In the genomic region with DNA sequence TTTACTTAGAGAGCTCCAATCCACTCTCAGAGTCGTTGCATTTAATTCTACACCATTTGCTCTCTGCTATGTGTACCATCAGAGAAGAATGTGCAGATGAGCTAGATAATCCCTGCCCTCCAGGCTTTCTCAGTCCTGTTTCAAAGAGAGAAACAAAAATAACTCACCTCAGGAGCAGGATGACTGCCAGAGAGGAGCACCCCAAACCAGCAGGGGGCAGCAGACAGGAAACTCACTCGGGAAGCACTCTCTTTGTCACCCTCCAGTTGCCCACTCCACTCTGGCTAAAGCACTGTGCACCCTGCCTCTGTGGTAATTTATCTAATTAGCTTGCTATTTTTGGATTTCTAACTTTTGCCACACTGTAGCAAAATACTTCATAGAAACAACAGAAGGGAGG, we compare ENCODE assay signal across 9 mouse cellular contexts.
DNase-seq lines count a peak whose midpoint lies in the region; TF ChIP-seq lines count a peak whose summit lies in the region.
"Had no signal": no experiment of that assay in that cellular context is flagged by ENCODE, and none has a peak within 500 bp of the region (broad histone marks: within the 10 kb centered on the region; RNA-seq: fewer than 3 reads in every experiment).

No protein-coding gene starts in this region.

- no peaks in the 10 kb centered on the region for H3K36me3 ChIP-seq in small intestine, adult 2 months (ENCODE audit: control insufficient read depth, insufficient read depth, low read length)
- H3K36me3 ChIP-seq: liver, embryonic 13.5 days had no signal

- H3K4me1 ChIP-seq in small intestine, adult 2 months (ENCODE audit: control insufficient read depth, insufficient read depth, insufficient read length, low read length), result peaks cover 7% of the 10 kb centered on the region; the same call in 1 of the 2 replicates
- H3K4me1 ChIP-seq: liver, embryonic 13.5 days had no signal

- peak; percentile 8 to 26 for DNase-seq in heart, postnatal 14 days
- no peak for DNase-seq in heart, postnatal 36 days
- peak; percentile 29 for DNase-seq in thymus, postnatal 4 days
- no peak for DNase-seq in thymus, postnatal 10 days (ENCODE audit: low spot score in 2 of 2)
- DNase-seq in kidney, postnatal 10 days, result peak; percentile 41
- no peak for DNase-seq in thymus, postnatal 14 days
- DNase-seq in left cerebral cortex, postnatal 36 days (ENCODE audit: low spot score in 2 of 2), result no peak
- DNase-seq: liver, embryonic 13.5 days had no signal

- no peak overlapping the region for H3K4me3 ChIP-seq in small intestine, adult 2 months (ENCODE audit: low read depth, low read length)
- H3K4me3 ChIP-seq: liver, embryonic 13.5 days had no signal

- 42% methylated on average over 2 of the region's 2 CpGs for WGBS in small intestine, adult 2 months

- H3K27ac ChIP-seq in small intestine, adult 2 months (ENCODE audit: insufficient read depth, low read depth, low read length), result no peak overlapping the region
- H3K27ac ChIP-seq: liver, embryonic 13.5 days had no signal

- H3K27me3 ChIP-seq in small intestine, adult 2 months (ENCODE audit: control insufficient read depth, insufficient read depth, low read length), result no peaks in the 10 kb centered on the region
- H3K27me3 ChIP-seq: liver, embryonic 13.5 days had no signal

- no peak for TF ChIP-seq POLR2A in small intestine, adult 2 months (IDR thresholded peaks at IDR 0.05; ENCODE audit: low read depth, low read length)

- intact Hi-C loops in heart, postnatal 14 days (cut with DNase I), result loop anchor here (10.0 kb wide), 1 partner anchor 686 kb away; no protein-coding TSS in a partner anchor
- intact Hi-C loops in heart, postnatal 36 days (cut with DNase I), result loop anchor here (5.0 kb wide), 1 partner anchor 683 kb away; no protein-coding TSS in a partner anchor
- intact Hi-C loops in left cerebral cortex, postnatal 36 days (cut with DNase I), result no loop called here

- peak; percentile 53; the same call in 1 of the 2 replicates for TF ChIP-seq CTCF in small intestine, adult 2 months (IDR thresholded peaks at IDR 0.05; ENCODE audit: extremely low read depth, insufficient read length, insufficient replicate concordance, low read depth, low read length)

Comparison
In these comparisons a context has a peak if more than half of its experiments do, and no peak if none do; other contexts are left out.
1. DNase-seq: peak in heart, postnatal 14 days (2 of 2), thymus, postnatal 4 days (single experiment) and kidney, postnatal 10 days (single experiment); none in heart, postnatal 36 days (0 of 2), thymus, postnatal 10 days (0 of 2), thymus, postnatal 14 days (single experiment) and left cerebral cortex, postnatal 36 days (0 of 2).